Mouse (Mus musculus) cortical plate, adult 2 months (tissue): ENCODE results near the gene Cog1.

ENCODE experiments used
- CTCF ChIP-seq: fragments of 200-500 bp; IDR thresholded peaks from 2 replicates; pipeline ENCODE4 v1.5.1; 2011; ENCODE audit warnings: mild to moderate bottlenecking, control low read depth, low read length; ENCODE audit not compliant: insufficient read depth; ENCODE audit errors: extremely low read depth
- POLR2A ChIP-seq: fragments of 200-500 bp; IDR thresholded peaks from 2 replicates; pipeline ENCODE4 v1.6.1; 2011; ENCODE audit warnings: mild to moderate bottlenecking, low read length, control low read depth; ENCODE audit not compliant: insufficient read depth; ENCODE audit errors: extremely low read depth

GRCm38 (mm10) chr11:113667122-113667521 is 18.2 kb downstream of the Cog1 start:
- TF ChIP-seq POLR2A (no peak), CTCF (no peak)
